Mouse (Mus musculus) CH12.LX (cell line): ENCODE data around the gene Hexim2.

Source experiments
- CTCF ChIP-seq, 2 experiments: IDR thresholded peaks in 1 of 2; conservative IDR thresholded peaks in 1 of 2; 2 replicates each; pipeline ENCODE4 v1.5.1; 2011 to 2012; ENCODE audit warnings: low read depth in 2 of 2, low read length in 2 of 2, improper control_type of control experiment in 1 of 2, inconsistent platforms in 1 of 2, mild to moderate bottlenecking in 1 of 2, moderate library complexity in 1 of 2
- EP300 ChIP-seq: IDR thresholded peaks from 2 replicates; pipeline ENCODE4 v1.6.1; 2011; ENCODE audit warnings: low read length, improper control_type of control experiment
- KAT2A ChIP-seq: IDR thresholded peaks from 2 replicates; pipeline ENCODE4 v1.6.1; 2012; ENCODE audit warnings: low read length, improper control_type of control experiment, inconsistent platforms; ENCODE audit not compliant: insufficient replicate concordance
- MEF2A ChIP-seq: IDR thresholded peaks from 2 replicates; pipeline ENCODE4 v1.6.1; 2014; ENCODE audit warnings: low read depth, mild to moderate bottlenecking, inconsistent platforms, low read length, improper control_type of control experiment, borderline replicate concordance
- MXI1 ChIP-seq: IDR thresholded peaks from 2 replicates; pipeline ENCODE4 v1.6.1; 2011; ENCODE audit warnings: mild to moderate bottlenecking, low read depth, low read length, improper control_type of control experiment
- POLR2A ChIP-seq: IDR thresholded peaks from 2 replicates; pipeline ENCODE4 v1.6.1; 2011; ENCODE audit warnings: low read depth, mild to moderate bottlenecking, improper control_type of control experiment, low read length
- SIN3A ChIP-seq: IDR thresholded peaks from 2 replicates; pipeline ENCODE4 v1.6.1; 2012; ENCODE audit warnings: low read length, improper control_type of control experiment, inconsistent platforms
- TCF12 ChIP-seq: IDR thresholded peaks from 2 replicates; pipeline ENCODE4 v1.6.1; 2014; ENCODE audit warnings: low read depth, mild to moderate bottlenecking, inconsistent platforms, low read length, improper control_type of control experiment
- UBTF ChIP-seq: IDR thresholded peaks from 2 replicates; pipeline ENCODE4 v1.6.1; 2012; ENCODE audit warnings: low read depth, mild to moderate bottlenecking, inconsistent platforms, low read length, improper control_type of control experiment, moderate library complexity
- USF1 ChIP-seq: IDR thresholded peaks from 2 replicates; pipeline ENCODE4 v1.6.1; 2014; ENCODE audit warnings: low read depth, mild to moderate bottlenecking, inconsistent platforms, low read length, improper control_type of control experiment

DNA sequence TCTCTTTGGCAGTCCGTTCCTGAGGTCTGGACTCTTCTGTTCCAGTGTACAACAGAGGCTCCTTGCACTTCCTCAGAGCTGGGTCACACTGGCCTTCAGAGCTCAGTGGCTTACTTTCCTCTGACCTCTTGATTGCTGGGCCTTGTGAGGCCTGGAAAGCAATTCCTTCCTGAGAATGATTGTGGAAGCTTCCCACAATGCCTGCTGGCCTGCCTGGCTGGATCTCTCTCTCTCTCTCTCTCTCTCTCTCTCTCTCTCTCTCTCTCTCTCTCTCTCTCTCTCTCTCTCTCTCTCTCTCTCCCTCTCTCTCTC is 9.7 kb downstream of the Hexim2 start:
- TF ChIP-seq UBTF (no peak), KAT2A (no peak), CTCF (conservative IDR thresholded peaks at IDR 0.05 in 1 of 2, IDR thresholded peaks at IDR 0.05 in 1 of 2; ENCODE audit: low read depth in 2 of 2, low read length in 2 of 2) (no peak), TCF12 (no peak), SIN3A (no peak), POLR2A (no peak), MXI1 (no peak), EP300 (no peak), MEF2A (no peak), USF1 (no peak)
